Mouse (Mus musculus): ENCODE data around the gene Lmx1b.

Gene Lmx1b

DNA sequence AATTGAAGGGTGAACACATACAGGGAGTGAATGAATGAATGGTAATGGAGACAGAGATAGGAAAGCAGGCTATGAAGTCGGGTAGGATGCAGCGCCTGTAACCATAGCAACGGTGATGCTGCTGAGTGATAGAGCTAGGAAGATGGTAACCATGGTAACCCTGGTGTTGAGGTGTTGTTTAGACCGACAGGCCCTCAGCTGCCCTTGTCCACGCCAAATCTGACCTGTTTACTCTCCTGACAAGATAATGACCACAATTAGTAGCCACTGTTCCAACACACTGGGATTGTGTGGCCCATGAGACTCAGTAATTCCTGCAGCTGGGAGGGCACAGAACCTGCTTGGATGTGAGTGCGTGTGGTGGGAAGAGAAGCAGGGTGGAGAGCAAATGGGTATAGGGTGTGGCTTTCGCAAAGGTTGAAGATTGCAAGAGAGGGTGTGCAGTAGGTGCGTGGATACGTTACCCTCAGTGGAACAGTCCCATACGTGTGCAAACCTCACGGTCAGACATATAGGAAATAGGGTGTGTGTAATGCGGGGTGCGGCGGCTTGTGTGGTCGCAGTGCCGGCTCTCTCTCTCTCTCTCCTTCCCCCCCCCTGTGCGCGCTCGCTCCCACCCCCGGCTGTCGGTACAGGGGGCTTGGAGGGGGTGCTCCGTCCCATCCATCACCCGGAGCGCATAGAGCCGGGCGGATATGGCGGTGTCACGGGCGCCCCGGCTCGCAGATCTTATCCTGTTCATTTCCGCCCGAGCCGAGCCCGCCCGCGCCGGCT lies 96.7 kb downstream of the Lmx1b start:
- ATAC-seq (ENCODE audit: low TSS enrichment): peak; percentile 83

DNA sequence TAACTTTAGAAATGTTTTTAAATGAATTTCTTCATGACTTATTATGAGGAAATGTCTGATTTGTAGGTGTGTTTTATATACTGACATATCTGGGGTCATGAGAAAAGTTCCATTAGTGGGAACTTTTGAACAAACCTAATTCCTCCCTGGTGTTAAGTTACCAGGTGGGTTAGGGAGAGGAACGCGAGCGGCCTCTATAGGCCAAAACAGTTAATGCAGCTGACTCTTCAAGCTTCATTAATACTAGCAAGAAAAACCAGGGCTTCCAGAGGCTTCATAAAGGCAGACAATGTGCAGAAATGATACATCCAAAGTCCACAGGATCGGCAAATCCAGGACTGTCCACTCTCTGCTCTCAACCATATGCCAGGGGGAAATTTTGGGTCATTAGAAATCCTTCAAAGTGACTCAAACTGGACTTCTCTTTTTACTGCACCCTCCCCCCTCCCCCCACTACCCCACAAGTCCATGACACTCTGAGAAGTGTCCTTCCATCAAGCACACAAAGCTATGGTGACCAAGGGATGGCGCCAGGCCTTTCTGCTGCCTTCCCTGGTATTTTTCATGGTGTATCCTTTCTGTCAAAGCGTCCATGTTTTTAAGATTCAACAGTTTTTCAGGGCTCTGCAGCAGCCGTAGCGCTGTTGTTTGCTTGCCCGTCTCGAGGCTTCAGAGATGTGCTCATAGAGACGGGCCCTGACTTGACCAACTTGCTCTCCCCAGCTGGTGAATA lies 97.4 kb downstream of the Lmx1b start:
- no peak for ATAC-seq (ENCODE audit: low TSS enrichment)

DNA sequence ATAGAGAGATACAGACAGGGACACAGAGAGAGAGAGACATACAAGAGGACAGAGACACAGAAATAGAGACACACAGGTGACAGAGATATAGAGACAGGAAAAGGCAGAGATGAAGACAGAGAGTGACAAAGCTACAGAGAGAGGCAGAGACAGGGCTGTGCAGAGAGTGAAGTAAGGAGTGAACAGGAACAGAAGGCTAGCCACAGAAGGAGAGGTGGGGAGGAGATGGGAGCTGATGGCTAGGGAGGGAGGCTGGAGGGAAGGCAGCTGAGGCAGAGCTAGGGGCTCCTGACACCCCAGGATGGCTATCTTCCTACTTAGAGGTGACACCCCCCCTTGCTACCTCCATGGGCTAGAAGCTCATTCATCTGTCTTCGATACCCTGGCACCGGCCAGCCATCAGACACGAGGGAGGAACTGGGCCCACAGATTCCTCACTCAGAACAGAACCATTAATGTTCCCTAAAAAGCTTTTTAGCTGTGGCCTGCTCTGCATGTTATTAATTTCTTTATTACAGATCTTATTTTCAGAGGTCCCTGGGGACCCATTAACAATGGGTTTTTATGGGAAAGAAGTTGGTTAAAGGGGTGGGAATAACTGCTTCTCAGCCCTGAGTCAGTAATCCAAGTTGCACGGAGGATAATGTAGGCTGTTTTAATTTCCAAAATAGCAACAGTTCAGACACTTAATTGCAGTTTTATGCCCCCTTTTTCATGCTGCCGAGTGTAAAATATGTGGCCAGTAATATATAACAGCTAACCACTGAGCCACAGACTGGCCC lies 114.8 kb downstream of the Lmx1b start:
- no peak for ATAC-seq (ENCODE audit: low TSS enrichment)

DNA sequence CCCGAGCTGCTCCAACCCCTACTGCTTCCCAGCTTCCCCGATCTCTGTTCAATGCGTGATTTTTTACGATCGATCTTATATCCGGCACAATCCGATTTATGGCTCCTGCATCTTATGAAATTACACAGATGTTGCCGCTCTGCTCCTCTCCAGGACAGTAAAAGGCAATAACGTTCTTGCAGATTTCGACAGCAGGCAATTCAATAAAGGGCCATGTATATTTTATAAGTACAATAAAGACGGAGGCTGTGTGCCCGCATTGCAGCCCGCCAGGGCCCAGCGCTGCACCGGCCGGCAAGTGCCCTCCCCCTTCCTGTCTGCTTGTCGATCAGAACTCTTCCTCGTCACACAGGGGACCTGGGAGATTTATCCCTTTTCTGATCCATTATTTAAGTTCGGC lies 124.5 kb downstream of the Lmx1b start:
- no peak for ATAC-seq (ENCODE audit: low TSS enrichment)

DNA sequence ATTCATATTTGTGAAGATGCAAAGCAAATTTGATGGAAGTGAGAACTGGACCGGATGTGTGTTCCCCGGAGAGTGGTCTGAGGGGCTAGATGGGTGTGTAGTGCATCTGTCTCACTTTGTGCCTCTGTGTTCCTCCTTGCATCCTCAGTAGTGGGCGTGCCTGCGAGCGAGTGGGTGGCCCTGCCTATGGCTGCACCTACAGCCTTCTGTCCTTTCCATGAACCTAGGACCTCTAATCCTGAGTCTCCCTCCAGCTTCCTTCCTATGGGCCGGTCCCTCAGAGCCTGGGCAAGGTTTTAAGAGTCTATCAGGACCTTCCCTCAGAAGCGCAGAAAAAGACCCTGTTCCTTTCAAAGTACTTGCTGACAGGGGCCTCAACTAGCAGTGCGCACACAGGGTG lies 124.9 kb downstream of the Lmx1b start:
- ATAC-seq (ENCODE audit: low TSS enrichment): no peak
